Mouse (Mus musculus): ENCODE measurements around the gene Nxt1. TPM values are rescaled to one million over a fixed set of nuclear protein-coding genes. Genes with fewer than 3 reads are reported as not detected.

Nxt1 gene
- polyA plus RNA-seq (2014; fragmentation: Nextera tagmentation; extraction: Ambion mirVana): 131 and 134 TPM in 2 replicates

DNA sequence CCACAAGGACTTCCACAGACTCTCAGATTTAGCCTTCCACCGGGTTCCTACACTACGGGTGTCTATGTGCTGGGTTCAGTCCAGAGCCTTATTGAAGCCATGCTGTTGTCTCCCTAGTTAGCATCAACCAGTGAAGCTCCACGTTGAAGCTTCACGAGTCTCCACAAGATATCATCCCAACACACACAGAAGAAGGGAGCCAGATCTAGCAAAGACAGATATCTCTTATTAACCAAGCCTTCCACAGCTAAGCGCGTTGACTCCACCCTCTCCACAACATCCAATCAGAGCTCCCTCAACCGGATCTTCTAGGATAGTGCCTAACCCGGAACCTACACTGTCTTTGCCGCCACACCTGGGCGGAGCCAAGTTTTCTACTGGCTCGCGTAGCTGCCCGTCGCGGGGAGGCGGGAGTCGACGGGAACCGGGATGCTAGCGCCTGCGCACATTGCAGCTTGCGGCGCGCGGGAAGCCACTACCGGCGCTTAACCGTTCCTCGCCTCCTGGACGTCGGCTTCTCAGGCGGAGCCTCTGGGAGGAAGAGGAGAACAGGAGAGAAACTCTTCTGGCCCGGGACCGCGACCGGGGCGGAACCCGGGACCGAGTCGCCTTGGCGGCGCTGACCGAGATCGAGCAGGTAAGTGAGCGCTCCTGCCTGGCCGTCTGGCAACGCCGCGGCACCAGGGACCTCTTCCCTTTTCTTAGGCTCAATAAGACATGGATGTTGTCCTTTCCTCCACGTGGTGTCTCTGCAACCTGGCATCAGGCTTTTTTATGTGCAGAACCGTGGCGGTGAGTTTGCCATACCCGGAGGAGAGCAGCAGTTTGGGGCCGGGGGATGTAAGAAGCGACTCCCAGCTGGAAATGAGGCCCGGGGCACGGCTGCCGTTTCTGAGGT lies at the start of gene Nxt1:
Gene Nxt1, plus strand, starts transcription at position 403 of the 898 bp plus-strand sequence.
- Histone ChIP-seq H3K9me3 (replicated peaks; ENCODE audit: control insufficient read depth, low read length) (no peaks in the 10 kb centered on the region), H3K4me2 (ENCODE audit: low read depth, low read length) (peak within 1 kb of the TSS; percentile 55), H3K36me3 (replicated peaks; ENCODE audit: control insufficient read depth, insufficient read depth, low read depth, low read length) (peaks cover 4% of the 10 kb centered on the region; the same call in 1 of the 2 replicates), H3K27ac (replicated peaks; ENCODE audit: low read depth, low read length) (0 out of 2 replicates have a peak within 1 kb of the TSS, but pooled peaks have one; percentile 35), H3K4me1 (ENCODE audit: control insufficient read depth, insufficient read depth, low read length) (no peaks in the 10 kb centered on the region), H3K4me3 (ENCODE audit: low read depth, low read length) (peak within 1 kb of the TSS; percentile 74), H3K27me3 (ENCODE audit: control insufficient read depth, insufficient read depth, low read length) (no peaks in the 10 kb centered on the region), H3K9ac (replicated peaks; ENCODE audit: low read length) (peak within 1 kb of the TSS; percentile 80)
- ATAC-seq (replicated peaks; ENCODE audit: insufficient number of reproducible peaks, low FRiP score, low TSS enrichment, low read depth) (peak; percentile 99), DNase-seq (ENCODE audit: low spot score) (peak; percentile 99)
- WGBS: 2% methylated on average over 53 of the region's 58 CpGs

DNA sequence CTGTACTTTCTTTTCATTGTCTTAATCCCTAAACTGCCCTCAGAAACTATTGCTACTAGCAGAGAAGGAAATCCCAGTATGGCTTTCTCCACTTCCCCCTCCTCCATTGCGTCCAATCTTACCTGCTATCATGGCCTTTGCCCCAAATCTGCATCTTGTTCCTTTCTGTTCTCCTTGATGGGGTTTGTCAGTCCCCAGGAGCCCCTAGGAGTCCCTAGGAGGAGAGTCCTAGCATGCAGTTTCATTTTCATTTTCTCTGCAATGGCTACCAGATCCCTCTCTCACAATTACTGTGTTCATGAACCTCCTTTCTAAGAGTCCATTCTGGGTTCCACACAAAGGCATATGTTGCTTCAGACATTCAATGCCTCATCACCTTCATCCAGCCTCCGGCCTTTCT lies 49.3 kb upstream of the Nxt1 start:
- H3K36me3 ChIP-seq (replicated peaks; ENCODE audit: control insufficient read depth, insufficient read depth, low read depth, low read length): no peaks in the 10 kb centered on the region
- no peak overlapping the region for H3K4me2 ChIP-seq (ENCODE audit: low read depth, low read length)
- no peaks in the 10 kb centered on the region for H3K9me3 ChIP-seq (replicated peaks; ENCODE audit: control insufficient read depth, low read length)
- ATAC-seq (replicated peaks; ENCODE audit: insufficient number of reproducible peaks, low FRiP score, low TSS enrichment, low read depth) (no peak), DNase-seq (ENCODE audit: low spot score) (no peak)
- no peaks in the 10 kb centered on the region for H3K4me1 ChIP-seq (ENCODE audit: control insufficient read depth, insufficient read depth, low read length)
- no peaks in the 10 kb centered on the region for H3K27me3 ChIP-seq (ENCODE audit: control insufficient read depth, insufficient read depth, low read length)
- WGBS: 75% methylated on average over 2 of the region's 2 CpGs
- no peak overlapping the region for H3K4me3 ChIP-seq (ENCODE audit: low read depth, low read length)
- no peak overlapping the region for H3K9ac ChIP-seq (replicated peaks; ENCODE audit: low read length)
- H3K27ac ChIP-seq (replicated peaks; ENCODE audit: low read depth, low read length): no peak overlapping the region

DNA sequence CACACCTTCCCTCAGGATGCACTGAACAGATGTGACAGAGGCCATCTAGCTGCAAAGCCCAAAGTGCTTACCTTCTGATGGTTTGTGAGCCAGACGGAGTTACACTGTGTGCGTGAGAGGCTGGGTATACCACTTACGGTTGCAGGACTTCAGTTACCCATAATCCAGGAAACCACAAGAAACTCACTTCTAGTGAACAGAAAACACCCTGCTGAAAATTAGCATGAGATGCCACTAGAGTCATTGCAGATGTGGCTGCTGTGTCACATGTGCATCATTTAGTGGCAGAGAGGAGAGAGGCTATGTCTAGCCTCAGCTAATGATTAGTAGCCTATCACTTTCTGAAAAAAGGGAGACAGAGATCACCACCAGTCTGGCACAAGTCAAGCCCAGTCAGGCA lies 47.9 kb upstream of the Nxt1 start:
- no peak overlapping the region for H3K9ac ChIP-seq (replicated peaks; ENCODE audit: low read length)
- H3K4me2 ChIP-seq (ENCODE audit: low read depth, low read length): no peak overlapping the region
- H3K27ac ChIP-seq (replicated peaks; ENCODE audit: low read depth, low read length): no peak overlapping the region
- no peaks in the 10 kb centered on the region for H3K9me3 ChIP-seq (replicated peaks; ENCODE audit: control insufficient read depth, low read length)
- no peak overlapping the region for H3K4me3 ChIP-seq (ENCODE audit: low read depth, low read length)
- no peaks in the 10 kb centered on the region for H3K27me3 ChIP-seq (ENCODE audit: control insufficient read depth, insufficient read depth, low read length)
- no peaks in the 10 kb centered on the region for H3K36me3 ChIP-seq (replicated peaks; ENCODE audit: control insufficient read depth, insufficient read depth, low read depth, low read length)
- 93% methylated on average over 3 of the region's 3 CpGs for WGBS
- DNase-seq (ENCODE audit: low spot score): no peak
- no peaks in the 10 kb centered on the region for H3K4me1 ChIP-seq (ENCODE audit: control insufficient read depth, insufficient read depth, low read length)
- no peak for ATAC-seq (replicated peaks; ENCODE audit: insufficient number of reproducible peaks, low FRiP score, low TSS enrichment, low read depth)

DNA sequence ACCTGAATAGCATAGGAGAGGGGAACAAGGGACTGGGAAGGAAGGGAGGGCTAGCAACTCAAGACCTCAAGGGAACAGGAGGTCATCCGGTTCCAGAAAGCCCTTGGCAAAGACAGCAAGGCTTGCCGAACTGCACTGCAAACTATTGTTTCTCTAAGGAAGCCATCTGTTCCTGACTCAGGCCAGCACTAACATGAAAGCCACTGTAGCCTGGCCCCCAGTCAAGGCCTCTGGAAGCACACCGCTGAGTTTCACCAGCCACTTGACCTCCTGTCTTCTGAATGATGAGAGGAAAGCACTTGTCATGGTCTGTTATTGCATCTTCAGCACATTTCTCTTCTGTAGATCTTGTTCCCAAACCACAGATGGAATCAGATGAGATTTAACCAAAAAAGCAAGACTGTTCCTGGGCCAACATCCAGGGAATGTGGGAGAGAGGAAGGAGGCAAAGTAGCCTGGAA lies 45.4 kb upstream of the Nxt1 start:
- Histone ChIP-seq H3K4me2 (ENCODE audit: low read depth, low read length) (no peak overlapping the region), H3K4me3 (ENCODE audit: low read depth, low read length) (no peak overlapping the region), H3K9ac (replicated peaks; ENCODE audit: low read length) (no peak overlapping the region), H3K9me3 (replicated peaks; ENCODE audit: control insufficient read depth, low read length) (no peaks in the 10 kb centered on the region), H3K27me3 (ENCODE audit: control insufficient read depth, insufficient read depth, low read length) (no peaks in the 10 kb centered on the region), H3K4me1 (ENCODE audit: control insufficient read depth, insufficient read depth, low read length) (no peaks in the 10 kb centered on the region), H3K36me3 (replicated peaks; ENCODE audit: control insufficient read depth, insufficient read depth, low read depth, low read length) (no peaks in the 10 kb centered on the region), H3K27ac (replicated peaks; ENCODE audit: low read depth, low read length) (no peak overlapping the region)
- 66% methylated on average over 3 of the region's 3 CpGs for WGBS
- DNase-seq (ENCODE audit: low spot score): no peak
- ATAC-seq (replicated peaks; ENCODE audit: insufficient number of reproducible peaks, low FRiP score, low TSS enrichment, low read depth): no peak

DNA sequence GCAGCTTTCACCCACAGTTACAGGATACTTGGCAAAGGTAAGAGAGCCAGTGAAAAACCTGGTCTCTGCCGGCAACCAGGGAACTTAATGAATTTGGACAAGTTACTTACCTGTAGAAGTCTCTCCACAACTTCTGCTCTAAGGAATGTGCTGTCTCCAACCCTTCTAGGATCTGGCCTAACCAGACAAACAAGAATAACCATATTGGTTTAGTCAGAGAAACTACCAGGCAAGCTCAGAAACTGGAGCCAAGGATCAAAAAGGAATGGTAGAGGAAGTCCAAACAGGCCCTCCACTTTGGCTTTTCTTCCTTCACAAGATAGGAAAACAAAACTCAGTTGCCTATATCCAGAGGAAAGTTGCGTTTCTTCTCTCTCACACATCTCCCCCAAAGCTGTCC lies 41.4 kb upstream of the Nxt1 start:
- 78% methylated on average over 2 of the region's 2 CpGs for WGBS
- no peak for ATAC-seq (replicated peaks; ENCODE audit: insufficient number of reproducible peaks, low FRiP score, low TSS enrichment, low read depth)
- H3K4me2 ChIP-seq (ENCODE audit: low read depth, low read length): no peak overlapping the region

DNA sequence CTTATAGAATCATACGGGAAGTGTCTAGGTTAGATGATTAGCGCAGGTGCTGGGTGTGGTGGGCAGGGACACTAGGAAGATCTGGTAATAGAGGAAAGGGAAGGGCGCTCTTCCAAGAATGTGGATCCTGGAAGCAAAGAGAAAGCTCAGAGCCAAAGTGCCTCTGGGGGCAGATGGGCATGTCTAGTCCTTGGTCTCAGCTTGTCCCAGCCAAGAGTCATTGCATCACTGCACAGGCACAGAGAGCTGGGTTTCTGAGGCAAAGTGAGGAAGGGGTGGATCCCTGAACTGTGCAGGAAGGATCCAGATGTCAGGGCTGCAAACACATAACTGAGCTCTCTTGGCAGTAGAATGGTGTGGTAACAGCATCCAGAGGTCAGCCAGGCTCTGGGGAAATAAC lies 40.8 kb upstream of the Nxt1 start:
- Histone ChIP-seq H3K9me3 (replicated peaks; ENCODE audit: control insufficient read depth, low read length) (no peaks in the 10 kb centered on the region), H3K9ac (replicated peaks; ENCODE audit: low read length) (no peak overlapping the region), H3K27me3 (ENCODE audit: control insufficient read depth, insufficient read depth, low read length) (no peaks in the 10 kb centered on the region), H3K36me3 (replicated peaks; ENCODE audit: control insufficient read depth, insufficient read depth, low read depth, low read length) (no peaks in the 10 kb centered on the region), H3K27ac (replicated peaks; ENCODE audit: low read depth, low read length) (no peak overlapping the region), H3K4me1 (ENCODE audit: control insufficient read depth, insufficient read depth, low read length) (no peaks in the 10 kb centered on the region), H3K4me3 (ENCODE audit: low read depth, low read length) (no peak overlapping the region), H3K4me2 (ENCODE audit: low read depth, low read length) (no peak overlapping the region)
- DNase-seq (ENCODE audit: low spot score) (no peak), ATAC-seq (replicated peaks; ENCODE audit: insufficient number of reproducible peaks, low FRiP score, low TSS enrichment, low read depth) (no peak)
- WGBS: 99% methylated on average over 3 of the region's 3 CpGs

More for the DNA sequence above, 41.4 kb upstream of the Nxt1 start:
- Histone ChIP-seq H3K9me3 (replicated peaks; ENCODE audit: control insufficient read depth, low read length) (no peaks in the 10 kb centered on the region), H3K36me3 (replicated peaks; ENCODE audit: control insufficient read depth, insufficient read depth, low read depth, low read length) (no peaks in the 10 kb centered on the region), H3K4me1 (ENCODE audit: control insufficient read depth, insufficient read depth, low read length) (no peaks in the 10 kb centered on the region), H3K27ac (replicated peaks; ENCODE audit: low read depth, low read length) (no peak overlapping the region), H3K27me3 (ENCODE audit: control insufficient read depth, insufficient read depth, low read length) (no peaks in the 10 kb centered on the region), H3K4me3 (ENCODE audit: low read depth, low read length) (no peak overlapping the region), H3K9ac (replicated peaks; ENCODE audit: low read length) (no peak overlapping the region)
- no peak for DNase-seq (ENCODE audit: low spot score)

DNA sequence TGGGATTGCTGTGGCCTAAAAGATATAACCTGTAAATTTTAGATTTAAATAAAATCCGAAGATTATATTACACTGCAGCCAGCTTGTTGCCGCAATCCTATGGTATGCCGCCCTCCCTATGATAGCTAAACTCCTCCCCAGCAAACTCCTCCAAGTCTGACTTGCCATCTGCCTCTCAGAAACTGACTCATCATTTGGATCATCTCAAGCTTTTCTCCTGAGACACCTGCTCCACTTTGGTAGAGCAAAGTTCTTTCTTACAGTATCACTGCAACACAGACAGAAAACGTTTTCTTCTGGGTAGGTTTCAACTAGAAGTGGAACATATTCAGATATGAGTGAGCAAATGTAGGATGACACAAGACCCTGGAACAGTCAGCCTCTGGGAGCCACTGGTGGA lies 37.9 kb upstream of the Nxt1 start:
- ATAC-seq (replicated peaks; ENCODE audit: insufficient number of reproducible peaks, low FRiP score, low TSS enrichment, low read depth): no peak
- no peak overlapping the region for H3K4me2 ChIP-seq (ENCODE audit: low read depth, low read length)
- no peak overlapping the region for H3K4me3 ChIP-seq (ENCODE audit: low read depth, low read length)
- no peaks in the 10 kb centered on the region for H3K36me3 ChIP-seq (replicated peaks; ENCODE audit: control insufficient read depth, insufficient read depth, low read depth, low read length)
- no peak overlapping the region for H3K27ac ChIP-seq (replicated peaks; ENCODE audit: low read depth, low read length)
- H3K9ac ChIP-seq (replicated peaks; ENCODE audit: low read length): no peak overlapping the region
- no peaks in the 10 kb centered on the region for H3K4me1 ChIP-seq (ENCODE audit: control insufficient read depth, insufficient read depth, low read length)
- DNase-seq (ENCODE audit: low spot score): no peak
- H3K27me3 ChIP-seq (ENCODE audit: control insufficient read depth, insufficient read depth, low read length): no peaks in the 10 kb centered on the region
- no peaks in the 10 kb centered on the region for H3K9me3 ChIP-seq (replicated peaks; ENCODE audit: control insufficient read depth, low read length)
- WGBS: 86% methylated on average over 4 of the region's 4 CpGs

DNA sequence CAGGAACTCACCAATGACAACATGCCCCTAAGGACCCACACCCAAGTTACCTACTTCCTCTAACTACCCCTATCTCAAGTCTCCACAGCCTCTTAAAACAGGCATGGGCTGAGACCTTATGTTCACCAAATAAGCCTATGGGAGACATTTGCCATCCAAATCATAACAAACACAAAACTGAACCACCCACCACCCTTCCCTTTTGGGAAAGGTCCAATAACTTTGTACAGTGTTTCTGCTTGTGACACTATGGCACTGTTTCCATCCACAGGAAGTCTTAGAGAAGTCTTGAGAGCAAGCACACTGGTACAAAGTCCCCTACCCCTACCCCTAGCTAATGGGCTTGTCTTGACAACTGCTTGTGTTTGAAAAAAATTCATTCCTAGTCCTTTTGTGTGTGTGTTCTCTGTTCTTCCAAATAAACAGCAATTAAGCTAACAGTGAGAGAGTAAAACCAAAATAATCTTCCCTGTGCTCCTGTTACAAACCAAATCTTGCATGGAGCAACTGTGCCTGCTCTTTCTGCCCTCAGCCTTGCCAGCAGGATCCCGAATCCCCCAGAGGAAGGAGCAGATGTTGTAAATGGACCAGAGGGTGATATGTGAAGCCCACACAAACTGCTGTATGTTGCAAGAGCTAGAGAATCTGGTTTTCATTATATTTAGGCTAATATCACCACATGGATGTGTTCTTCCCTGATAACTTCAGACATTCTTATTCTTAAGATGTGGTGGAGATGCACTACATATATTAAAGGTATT lies 29.6 kb upstream of the Nxt1 start:
- Histone ChIP-seq H3K4me3 (ENCODE audit: low read depth, low read length) (no peak overlapping the region), H3K27me3 (ENCODE audit: control insufficient read depth, insufficient read depth, low read length) (no peaks in the 10 kb centered on the region), H3K9me3 (replicated peaks; ENCODE audit: control insufficient read depth, low read length) (no peaks in the 10 kb centered on the region), H3K4me1 (ENCODE audit: control insufficient read depth, insufficient read depth, low read length) (no peaks in the 10 kb centered on the region), H3K27ac (replicated peaks; ENCODE audit: low read depth, low read length) (no peak overlapping the region), H3K9ac (replicated peaks; ENCODE audit: low read length) (no peak overlapping the region), H3K4me2 (ENCODE audit: low read depth, low read length) (no peak overlapping the region), H3K36me3 (replicated peaks; ENCODE audit: control insufficient read depth, insufficient read depth, low read depth, low read length) (no peaks in the 10 kb centered on the region)
- DNase-seq (ENCODE audit: low spot score) (peak; percentile 46), ATAC-seq (replicated peaks; ENCODE audit: insufficient number of reproducible peaks, low FRiP score, low TSS enrichment, low read depth) (no peak)
- 44% methylated on average over 1 of the region's 1 CpGs for WGBS

Data from embryonic facial prominence, embryonic 11.5 days (tissue).